Mouse (Mus musculus) MEL (cell line): ENCODE data around the gene Ak5.

ENCODE experiments used
- CTCF ChIP-seq, 3 experiments: IDR thresholded peaks in 2 of 3; conservative IDR thresholded peaks in 1 of 3; 2 replicates each; pipeline ENCODE4 v1.5.1; 2011 to 2012; ENCODE audit warnings: low read length in 3 of 3, low read depth in 2 of 3, mild to moderate bottlenecking in 2 of 3, improper control_type of control experiment in 1 of 3, inconsistent platforms in 1 of 3, mixed read lengths in 1 of 3, moderate library complexity in 1 of 3; ENCODE audit not compliant: control insufficient read depth in 1 of 3, insufficient read depth in 1 of 3, poor library complexity in 1 of 3, severe bottlenecking in 1 of 3
- E2F4 ChIP-seq: IDR thresholded peaks from 2 replicates; pipeline ENCODE4 v1.6.1; 2011; ENCODE audit warnings: low read depth, low read length, improper control_type of control experiment, borderline replicate concordance
- EP300 ChIP-seq, 2 experiments: IDR thresholded peaks; 2 replicates each; pipeline ENCODE4 v1.6.1; 2011; ENCODE audit warnings: improper control_type of control experiment in 2 of 2, low read length in 2 of 2, low read depth in 1 of 2, mild to moderate bottlenecking in 1 of 2
- GABPA ChIP-seq: IDR thresholded peaks from 2 replicates; pipeline ENCODE4 v1.6.1; 2012; ENCODE audit warnings: low read depth, mild to moderate bottlenecking, inconsistent platforms, low read length, improper control_type of control experiment, moderate library complexity
- GATA1 ChIP-seq: IDR thresholded peaks from 2 replicates; pipeline ENCODE4 v1.6.1; 2011; ENCODE audit warnings: low read depth, low read length, improper control_type of control experiment
- MAX ChIP-seq: IDR thresholded peaks from 2 replicates; pipeline ENCODE4 v1.6.1; 2011; ENCODE audit warnings: low read length, improper control_type of control experiment
- NRF1 ChIP-seq: IDR thresholded peaks from 2 replicates; pipeline ENCODE4 v1.6.1; 2014; ENCODE audit warnings: low read depth, mild to moderate bottlenecking, inconsistent platforms, low read length, improper control_type of control experiment, moderate library complexity; ENCODE audit not compliant: poor library complexity, insufficient read depth, severe bottlenecking
- TBP ChIP-seq: IDR thresholded peaks from 2 replicates; pipeline ENCODE4 v1.8.0; 2011; ENCODE audit warnings: low read depth, low read length, improper control_type of control experiment
- TCF12 ChIP-seq: IDR thresholded peaks from 2 replicates; pipeline ENCODE4 v1.6.1; 2014; ENCODE audit warnings: low read depth, mild to moderate bottlenecking, inconsistent platforms, low read length, improper control_type of control experiment, moderate library complexity

GRCm38 (mm10) chr3:152490423-152490822, 177.7 kb downstream of the Ak5 start:
- TF ChIP-seq CTCF (IDR thresholded peaks at IDR 0.05 in 2 of 3, conservative IDR thresholded peaks at IDR 0.05 in 1 of 3; ENCODE audit: control insufficient read depth in 1 of 3, insufficient read depth in 1 of 3, low read depth in 2 of 3, low read length in 3 of 3, poor library complexity in 1 of 3, severe bottlenecking in 1 of 3) = no peak
- TF ChIP-seq EP300 (IDR thresholded peaks at IDR 0.05; ENCODE audit: low read depth in 1 of 2, low read length in 2 of 2) = no peak
- TF ChIP-seq GATA1 = no peak
- TF ChIP-seq NRF1 = no peak
- TF ChIP-seq TCF12 = no peak
- no peak for TF ChIP-seq TBP
- no peak for TF ChIP-seq MAX
- no peak for TF ChIP-seq GABPA
- no peak for TF ChIP-seq E2F4
